Mouse (Mus musculus) regulatory T cell (primary cell): Measurements from ENCODE around the gene Erg.

ENCODE experiments used
- in situ Hi-C: fragments of 300-600 bp; cut with MboI, MseI; formaldehyde crosslinking; loops from one replicate; pipeline ENCODE4 v1.15.1; 2025; ENCODE audit warnings: high pct_unique_total_duplicates

The Erg gene

GRCm38 (mm10) chr16:95447896-95448295 lies 138.5 kb downstream of the Erg start:
- in situ Hi-C loops: no loop called here

GRCm38 (mm10) chr16:95446368-95446767 lies 140.0 kb downstream of the Erg start:
- in situ Hi-C loops: no loop called here

- in situ Hi-C loops: loop anchor here (5.0 kb wide), 1 partner anchor 75 kb away; no protein-coding TSS in a partner anchor
These were observed 144.4 kb downstream of the Erg start for GRCm38 (mm10) chr16:95442023-95442422.

- in situ Hi-C loops: loop anchor here (5.0 kb wide), 1 partner anchor 74 kb away; no protein-coding TSS in a partner anchor
These were observed 145.2 kb downstream of the Erg start for GRCm38 (mm10) chr16:95441179-95441578.

GRCm38 (mm10) chr16:95440334-95440733 lies 146.1 kb downstream of the Erg start:
- in situ Hi-C loops: loop anchor here (5.0 kb wide), 1 partner anchor 73 kb away; no protein-coding TSS in a partner anchor

GRCm38 (mm10) chr16:95439794-95440193 lies 146.6 kb downstream of the Erg start:
- in situ Hi-C loops: loop anchor here (5.0 to 10.0 kb wide), 2 partner anchors 72 to 1705 kb away; no protein-coding TSS in a partner anchor

- in situ Hi-C loops: loop anchor here (10.0 kb wide), 1 partner anchor 1704 kb away; no protein-coding TSS in a partner anchor
These were observed 147.4 kb downstream of the Erg start for GRCm38 (mm10) chr16:95438848-95439540.

GRCm38 (mm10) chr16:95436611-95437010 lies 149.8 kb downstream of the Erg start:
- in situ Hi-C loops: loop anchor here (10.0 kb wide), 1 partner anchor 1702 kb away; no protein-coding TSS in a partner anchor

- in situ Hi-C loops: loop anchor here (10.0 kb wide), 1 partner anchor 1701 kb away; no protein-coding TSS in a partner anchor
These were observed 150.3 kb downstream of the Erg start for GRCm38 (mm10) chr16:95436051-95436450.

- in situ Hi-C loops: loop anchor here (10.0 kb wide), 1 partner anchor 1700 kb away; no protein-coding TSS in a partner anchor
These were observed 152.0 kb downstream of the Erg start for GRCm38 (mm10) chr16:95434434-95434833.

- in situ Hi-C loops: loop anchor here (10.0 kb wide), 1 partner anchor 1698 kb away; no protein-coding TSS in a partner anchor
These were observed 153.8 kb downstream of the Erg start for GRCm38 (mm10) chr16:95432540-95432971.

- in situ Hi-C loops: loop anchor here (10.0 kb wide), 1 partner anchor 1695 kb away; no protein-coding TSS in a partner anchor
These were observed 156.5 kb downstream of the Erg start for GRCm38 (mm10) chr16:95429851-95430250.

- in situ Hi-C loops: no loop called here
These were observed 158.2 kb downstream of the Erg start for GRCm38 (mm10) chr16:95428239-95428638.

- in situ Hi-C loops: no loop called here
These were observed 158.9 kb downstream of the Erg start for GRCm38 (mm10) chr16:95427512-95427911.

GRCm38 (mm10) chr16:95422658-95423073 lies 163.7 kb downstream of the Erg start:
- in situ Hi-C loops: no loop called here

GRCm38 (mm10) chr16:95421235-95421886 lies 165.0 kb downstream of the Erg start:
- in situ Hi-C loops: no loop called here

- in situ Hi-C loops: no loop called here
These were observed 170.5 kb downstream of the Erg start for GRCm38 (mm10) chr16:95415921-95416320.

- in situ Hi-C loops: no loop called here
These were observed 171.0 kb downstream of the Erg start for GRCm38 (mm10) chr16:95415372-95415771.

- in situ Hi-C loops: no loop called here
These were observed 172.9 kb downstream of the Erg start for GRCm38 (mm10) chr16:95413401-95413959.

GRCm38 (mm10) chr16:95408096-95408495 lies 178.3 kb downstream of the Erg start:
- in situ Hi-C loops: loop anchor here (10.0 kb wide), 1 partner anchor 643 kb away; no protein-coding TSS in a partner anchor

- in situ Hi-C loops: loop anchor here (10.0 kb wide), 1 partner anchor 641 kb away; no protein-coding TSS in a partner anchor
These were observed 180.9 kb downstream of the Erg start for GRCm38 (mm10) chr16:95405496-95405895.

GRCm38 (mm10) chr16:95403453-95403852 lies 182.9 kb downstream of the Erg start:
- in situ Hi-C loops: loop anchor here (10.0 kb wide), 1 partner anchor 639 kb away; no protein-coding TSS in a partner anchor
